Mouse (Mus musculus) intestine, embryonic 16.5 days (tissue): ENCODE data around the gene March10. TPM values are rescaled to one million over a fixed set of nuclear protein-coding genes. Genes with fewer than 3 reads are reported as not detected.
A peak's percentile ranks its signal among the peaks of the same experiment; 100 is the strongest.

Experiments
- ATAC-seq: fragments of 200-750 bp; cut with Nextera tagmentation; 2 replicates; pipeline ENCODE4 v1.8.0; 2017; ENCODE audit warnings: moderate TSS enrichment, moderate library complexity
- H3K27ac ChIP-seq: fragments of 300-500 bp; sonication (generic); 2 replicates; pipeline ENCODE4 v1.5.1; 2014; ENCODE audit warnings: mild to moderate bottlenecking, low read length
- H3K27me3 ChIP-seq: fragments of 300-500 bp; sonication (generic); replicated peaks from 2 replicates; pipeline ENCODE4 v1.6.1; 2014; ENCODE audit warnings: low read length, control low read depth, mixed read lengths; ENCODE audit not compliant: control insufficient read depth, insufficient read depth
- H3K36me3 ChIP-seq: fragments of 300-500 bp; sonication (generic); 2 replicates; pipeline ENCODE4 v1.6.1; 2014; ENCODE audit warnings: low read length, control low read depth; ENCODE audit not compliant: control insufficient read depth, insufficient read depth
- H3K4me1 ChIP-seq: fragments of 300-500 bp; sonication (generic); 2 replicates; pipeline ENCODE4 v1.6.1; 2014; ENCODE audit warnings: low read length, control low read depth, mixed read lengths; ENCODE audit not compliant: control insufficient read depth, insufficient read depth
- H3K4me2 ChIP-seq: fragments of 300-500 bp; sonication (generic); 2 replicates; pipeline ENCODE4 v1.6.1; 2014; ENCODE audit warnings: low read depth, low read length, control low read depth
- H3K4me3 ChIP-seq: fragments of 300-500 bp; sonication (generic); 2 replicates; pipeline ENCODE4 v1.5.1; 2014; ENCODE audit warnings: mild to moderate bottlenecking, low read length
- H3K9ac ChIP-seq: fragments of 300-500 bp; sonication (generic); 2 replicates; pipeline ENCODE4 v1.6.1; 2014; ENCODE audit warnings: low read depth, low read length
- H3K9me3 ChIP-seq: fragments of 300-500 bp; sonication (generic); 2 replicates; pipeline ENCODE4 v1.6.1; 2016; ENCODE audit warnings: low read length, control low read depth; ENCODE audit not compliant: control insufficient read depth
- WGBS: fragments of 180-500 bp; shearing (Covaris S2); extraction: QIAGEN DNeasy Blood & Tissue Kit; methylation state at CpG from one replicate; pipeline ENCODE4 v1.1.7; 2014; 5-methylcytosine and 5-hydroxymethylcytosine counted together
- polyA plus RNA-seq: library from polyadenylated mRNA; unstranded; fragments of >200 nt; fragmentation: Nextera tagmentation; extraction: Ambion mirVana; gene quantifications from 2 replicates; pipeline ENCODE4 v1.2.1, GENCODE M21; 2015

March10 gene
- polyA plus RNA-seq, 1 experiment from 2014 or later: 0.13 TPM

DNA sequence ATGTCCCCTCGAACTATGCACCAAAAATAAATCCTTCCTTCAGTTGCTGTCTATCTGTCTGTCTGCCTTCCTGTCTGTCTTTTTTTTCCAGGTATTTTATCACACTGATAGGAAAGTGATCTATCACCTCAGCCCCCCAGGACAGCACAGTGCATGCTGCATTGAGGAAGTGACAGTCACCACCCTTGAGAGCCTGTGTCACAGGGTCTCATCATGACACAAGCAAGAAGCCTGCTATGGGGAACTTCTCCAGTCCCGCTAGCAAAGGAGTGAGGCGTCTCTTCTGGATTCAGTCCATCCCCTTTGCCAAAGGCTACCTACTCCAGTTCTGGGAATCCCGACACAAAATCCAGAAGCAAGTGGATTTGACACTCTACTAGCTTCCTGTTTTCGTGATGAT lies 87.7 kb downstream of the March10 start:
- WGBS: 81% methylated on average over 5 of the region's 5 CpGs
- Histone ChIP-seq H3K9ac (no peak overlapping the region), H3K4me1 (peaks cover 11% of the 10 kb centered on the region), H3K4me2 (no peak overlapping the region), H3K4me3 (no peak overlapping the region), H3K27me3 (no peaks in the 10 kb centered on the region), H3K36me3 (no peaks in the 10 kb centered on the region), H3K27ac (no peak overlapping the region), H3K9me3 (no peaks in the 10 kb centered on the region)
- ATAC-seq: no peak

DNA sequence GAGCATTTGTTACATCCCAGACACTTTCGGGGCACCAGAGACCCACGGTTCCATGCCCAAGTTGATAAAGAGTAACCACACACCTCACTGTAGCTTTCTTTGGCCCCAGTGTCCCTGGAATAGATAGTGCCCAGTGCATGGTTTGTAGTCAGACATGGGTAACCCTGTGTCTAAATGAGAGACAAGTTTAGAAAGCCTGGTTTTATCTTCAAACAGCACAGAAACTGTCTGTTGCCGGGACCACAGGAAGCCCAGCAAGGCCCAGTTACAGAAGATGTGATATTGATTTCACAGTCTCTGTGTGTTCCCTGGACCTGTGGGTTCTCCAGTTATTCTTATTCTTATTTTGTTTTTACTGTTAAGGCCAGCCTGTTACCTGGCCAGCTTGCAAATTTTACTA lies 89.4 kb downstream of the March10 start:
- peaks cover 13% of the 10 kb centered on the region for H3K4me1 ChIP-seq
- H3K27ac ChIP-seq: no peak overlapping the region
- 82% methylated on average over 3 of the region's 3 CpGs for WGBS
- no peak for ATAC-seq
- H3K36me3 ChIP-seq: no peaks in the 10 kb centered on the region
- H3K4me2 ChIP-seq: no peak overlapping the region
- H3K9ac ChIP-seq: no peak overlapping the region
- H3K27me3 ChIP-seq: no peaks in the 10 kb centered on the region
- no peak overlapping the region for H3K4me3 ChIP-seq
- H3K9me3 ChIP-seq: no peaks in the 10 kb centered on the region

DNA sequence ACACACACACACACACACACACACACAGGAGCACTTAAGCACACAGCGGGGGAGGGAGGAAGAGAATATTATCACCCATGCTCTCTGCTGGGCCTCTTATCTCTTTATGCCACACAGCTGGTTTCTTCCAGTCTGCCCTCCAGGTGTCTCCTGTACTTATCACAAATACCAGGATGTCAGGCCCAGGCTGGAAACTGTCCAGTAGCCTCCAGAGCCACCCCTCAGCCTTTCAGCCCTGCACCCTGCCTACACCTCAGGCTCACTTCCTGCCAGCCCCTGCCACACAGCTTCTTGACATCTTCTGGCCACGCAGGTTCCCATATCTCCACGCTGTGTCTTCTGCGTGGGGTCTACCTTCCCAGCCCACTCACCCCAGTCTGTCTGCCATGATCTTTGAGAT lies 90.5 kb downstream of the March10 start:
- H3K4me3 ChIP-seq: no peak overlapping the region
- peak; percentile 75 for ATAC-seq
- no peak overlapping the region for H3K9ac ChIP-seq

DNA sequence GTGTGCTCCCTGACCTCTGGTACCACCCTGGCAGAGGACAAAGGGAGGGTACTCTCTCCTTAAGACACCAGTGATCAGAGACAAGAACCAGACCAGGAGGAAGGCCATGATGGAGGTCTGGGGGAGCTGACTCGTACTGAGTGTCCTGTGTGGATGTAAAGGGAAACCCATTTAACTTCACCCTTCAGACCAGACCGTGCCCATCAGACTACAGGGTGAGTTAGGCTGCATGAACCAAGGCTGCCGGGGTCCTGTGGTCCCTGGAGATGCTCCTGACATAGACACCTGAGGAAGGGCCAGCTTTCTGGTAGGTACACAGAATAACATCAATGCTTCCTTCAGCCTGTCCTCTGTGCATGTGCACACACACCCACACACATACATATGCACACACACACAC lies 90.9 kb downstream of the March10 start:
- Histone ChIP-seq H3K4me2 (no peak overlapping the region), H3K27me3 (no peaks in the 10 kb centered on the region), H3K36me3 (no peaks in the 10 kb centered on the region), H3K4me3 (no peak overlapping the region), H3K9ac (no peak overlapping the region), H3K27ac (no peak overlapping the region), H3K4me1 (peaks cover 13% of the 10 kb centered on the region), H3K9me3 (no peaks in the 10 kb centered on the region)
- ATAC-seq: no peak
- whole genome bisulfite sequencing: 79% methylated on average over 3 of the region's 3 CpGs

More for the DNA sequence above, 90.5 kb downstream of the March10 start:
- Histone ChIP-seq H3K4me2 (no peak overlapping the region), H3K9me3 (no peaks in the 10 kb centered on the region), H3K4me1 (peaks cover 13% of the 10 kb centered on the region), H3K36me3 (no peaks in the 10 kb centered on the region), H3K27me3 (no peaks in the 10 kb centered on the region), H3K27ac (no peak overlapping the region)
- 67% methylated on average over 4 of the region's 4 CpGs for WGBS

DNA sequence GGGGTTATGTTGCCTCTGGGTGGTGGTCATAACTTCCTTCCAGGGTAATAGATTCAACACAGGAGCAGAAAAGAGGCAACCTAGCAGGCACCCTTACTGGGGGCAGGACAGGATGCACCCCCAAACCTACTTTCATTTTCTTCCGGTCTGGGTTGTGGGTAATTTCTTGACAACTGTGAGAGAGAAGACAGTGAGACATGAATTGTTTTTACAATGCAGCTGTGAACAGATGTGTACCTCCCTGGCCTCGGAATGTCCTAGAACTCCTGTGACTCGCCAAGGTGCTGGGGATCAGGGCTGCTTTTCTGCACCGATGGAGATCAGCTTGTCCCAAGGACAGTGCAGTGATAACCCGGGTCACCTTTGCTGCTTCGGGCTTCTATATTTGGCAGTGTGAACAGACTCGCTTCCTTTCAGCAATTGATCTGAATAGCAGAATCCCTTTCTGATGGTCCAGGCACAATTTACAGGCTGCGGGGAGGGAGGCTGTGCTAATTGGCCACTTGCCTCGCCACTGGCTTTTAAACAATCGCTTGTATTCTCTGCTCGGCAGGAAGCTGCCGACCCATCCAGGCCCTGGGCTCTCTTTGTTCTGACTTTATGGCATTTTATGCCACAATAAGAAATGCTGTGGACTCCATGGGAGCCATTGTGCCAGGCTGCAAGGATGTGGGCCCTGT lies 92.0 kb downstream of the March10 start:
- Histone ChIP-seq H3K27ac (0 out of 2 replicates have a peak overlapping the region, but pooled peaks have one; percentile 2), H3K4me2 (peak overlapping the region; percentile 2; the same call in 1 of the 2 replicates), H3K27me3 (no peaks in the 10 kb centered on the region), H3K4me1 (peaks cover 13% of the 10 kb centered on the region), H3K9ac (no peak overlapping the region), H3K9me3 (no peaks in the 10 kb centered on the region), H3K36me3 (no peaks in the 10 kb centered on the region), H3K4me3 (no peak overlapping the region)
- WGBS: 26% methylated on average over 12 of the region's 12 CpGs
- no peak for ATAC-seq

DNA sequence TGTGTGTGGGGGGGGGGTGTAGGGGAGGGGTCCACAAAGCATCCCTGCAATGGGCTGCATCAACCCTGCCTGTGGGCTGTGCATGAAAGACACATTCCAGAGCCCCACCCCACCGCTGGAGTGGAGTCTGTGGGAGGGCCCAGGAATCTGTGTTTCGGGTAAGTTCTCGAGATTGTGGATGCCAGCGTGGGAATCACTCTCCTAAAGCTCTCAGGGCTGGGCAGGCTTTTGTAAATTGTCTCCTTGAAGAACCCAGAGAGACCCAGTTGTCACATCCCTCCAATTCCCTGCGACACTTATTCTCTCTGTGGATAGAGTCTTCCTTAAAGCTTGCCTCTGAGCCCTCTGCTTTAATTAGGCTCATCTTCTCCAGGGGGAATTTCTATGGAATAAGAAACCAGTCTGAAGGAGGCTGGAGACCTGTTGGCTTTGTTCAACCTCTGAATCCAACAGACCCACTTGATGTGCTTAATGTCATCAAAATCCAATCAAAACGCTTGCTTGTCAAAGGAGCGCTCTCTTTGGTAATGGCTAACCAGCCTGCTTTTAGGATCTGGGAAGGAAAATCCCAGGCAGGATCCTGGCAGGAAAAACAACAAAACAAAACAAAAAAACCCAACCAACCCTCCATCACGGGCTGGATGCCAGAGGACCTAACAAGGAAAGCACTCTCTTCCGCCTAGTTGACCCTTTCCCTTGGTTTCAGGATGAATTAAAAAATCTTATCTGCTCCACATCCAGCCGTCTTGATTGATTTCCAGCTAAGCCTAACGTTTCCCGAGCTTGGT lies 92.7 kb downstream of the March10 start:
- H3K4me3 ChIP-seq: peak overlapping the region; percentile 61; the same call in 1 of the 2 replicates
- peak overlapping the region; percentile 72; the same call in 1 of the 2 replicates for H3K9ac ChIP-seq
- H3K36me3 ChIP-seq: no peaks in the 10 kb centered on the region
- 44% methylated on average over 12 of the region's 12 CpGs for WGBS
- H3K27me3 ChIP-seq: no peaks in the 10 kb centered on the region
- H3K27ac ChIP-seq: no peak overlapping the region
- peaks cover 13% of the 10 kb centered on the region for H3K4me1 ChIP-seq
- H3K9me3 ChIP-seq: no peaks in the 10 kb centered on the region
- H3K4me2 ChIP-seq: peak overlapping the region; percentile 90
- no peak; the same call in 1 of the 2 replicates for ATAC-seq

DNA sequence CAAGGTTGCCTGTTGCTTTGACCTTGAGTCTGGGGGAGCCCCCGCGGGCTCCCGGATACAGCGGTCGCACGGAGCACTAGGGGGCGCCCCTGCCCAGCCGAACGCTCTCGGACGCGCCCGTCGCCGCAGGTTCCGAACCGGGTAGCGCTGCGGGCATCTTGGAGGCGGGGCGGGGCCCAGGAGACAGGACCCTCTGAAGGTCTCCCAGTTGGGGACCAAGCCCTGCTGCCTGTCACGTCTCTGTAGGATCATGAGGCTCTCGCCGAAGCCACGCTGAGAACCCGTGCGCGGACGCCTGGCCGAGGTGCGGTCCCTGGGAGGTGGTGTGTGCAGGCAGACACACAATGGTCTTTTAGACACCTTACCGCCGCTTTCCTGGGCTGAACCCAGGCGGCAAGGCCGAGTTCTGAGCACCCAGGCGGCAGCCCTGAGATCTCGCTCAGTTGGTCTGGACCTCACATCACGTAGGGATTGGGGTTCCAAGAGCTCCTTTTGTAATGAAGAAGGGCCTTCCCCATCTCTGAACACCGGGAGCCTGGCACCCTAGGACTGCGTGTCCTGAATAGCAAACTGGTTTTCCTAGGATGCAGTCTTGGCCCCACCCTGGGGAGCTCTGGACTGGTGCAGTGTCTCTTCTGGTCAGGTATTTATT lies 93.5 kb downstream of the March10 start:
- WGBS: 1% methylated on average over 37 of the region's 40 CpGs
- no peaks in the 10 kb centered on the region for H3K36me3 ChIP-seq

DNA sequence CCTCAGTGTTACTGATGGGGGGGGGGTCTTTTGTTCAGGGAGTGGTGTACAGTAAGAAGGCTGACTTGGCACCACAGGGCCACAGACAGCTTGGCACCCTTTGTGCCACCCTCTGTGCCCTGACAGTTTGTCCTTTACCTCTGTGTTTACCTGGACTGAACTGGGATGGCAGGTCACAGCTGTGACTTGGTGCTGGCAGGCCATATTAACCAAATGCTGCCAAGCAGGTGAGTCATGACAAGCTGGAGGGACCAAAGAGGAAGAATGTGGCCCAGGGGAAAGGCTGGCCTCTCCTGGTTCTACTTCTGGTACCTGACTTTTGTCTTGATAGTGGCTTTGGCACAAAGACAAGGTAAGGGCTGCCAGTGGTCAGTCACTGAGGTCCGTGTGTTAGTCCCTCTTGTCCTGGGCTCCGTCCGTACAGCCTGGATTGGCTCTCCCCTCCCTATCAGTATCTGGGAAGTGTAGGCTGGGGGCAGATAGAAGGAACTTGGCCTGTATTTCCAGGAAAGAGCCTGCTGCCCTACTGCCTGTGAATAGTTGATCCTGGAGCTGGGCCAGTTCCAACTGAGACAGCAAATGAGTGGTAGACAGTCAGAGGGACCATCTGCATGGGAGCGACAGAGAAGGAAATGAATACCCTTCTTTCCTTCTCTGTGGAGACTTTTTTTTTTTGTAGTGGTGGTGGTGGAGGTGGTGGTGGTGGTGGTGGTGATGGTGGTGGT lies 94.3 kb downstream of the March10 start:
- 87% methylated on average over 4 of the region's 4 CpGs for WGBS

More for the DNA sequence above, 93.5 kb downstream of the March10 start:
- Histone ChIP-seq H3K27ac (no peak overlapping the region), H3K27me3 (no peaks in the 10 kb centered on the region), H3K4me2 (peak overlapping the region; percentile 90), H3K9me3 (no peaks in the 10 kb centered on the region), H3K9ac (peak overlapping the region; percentile 72), H3K4me1 (peaks cover 13% of the 10 kb centered on the region), H3K4me3 (peak overlapping the region; percentile 61)
- peak; percentile 80 for ATAC-seq

DNA sequence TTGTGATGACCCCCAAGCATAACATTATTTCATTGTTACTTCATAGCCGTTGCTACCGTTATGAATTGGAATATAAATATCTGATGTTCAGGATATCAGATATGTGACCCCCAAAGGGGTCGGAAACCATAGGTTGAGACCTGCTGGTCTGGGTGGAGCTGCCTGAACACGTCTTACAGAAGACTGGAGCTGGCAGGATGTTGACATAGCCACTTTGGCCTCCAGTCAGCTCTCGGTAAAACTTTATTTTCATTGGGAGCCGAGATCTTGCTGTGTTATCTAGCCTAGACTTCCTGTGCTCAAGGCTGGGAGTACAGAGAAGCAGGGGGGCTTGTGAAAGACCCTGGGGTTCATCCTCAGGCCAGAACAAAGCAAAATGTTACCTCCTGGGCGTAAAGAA lies 100.2 kb downstream of the March10 start:
- WGBS: 53% methylated on average over 7 of the region's 7 CpGs
- no peaks in the 10 kb centered on the region for H3K27me3 ChIP-seq
- ATAC-seq: no peak
- no peak overlapping the region for H3K4me3 ChIP-seq
- no peak overlapping the region for H3K27ac ChIP-seq
- H3K9me3 ChIP-seq: no peaks in the 10 kb centered on the region
- peaks cover 28% of the 10 kb centered on the region for H3K4me1 ChIP-seq
- no peak overlapping the region for H3K4me2 ChIP-seq
- no peak overlapping the region for H3K9ac ChIP-seq
- H3K36me3 ChIP-seq: no peaks in the 10 kb centered on the region

More for the DNA sequence above, 94.3 kb downstream of the March10 start:
- H3K9ac ChIP-seq: no peak overlapping the region
- no peak overlapping the region for H3K4me2 ChIP-seq
- peaks cover 13% of the 10 kb centered on the region for H3K4me1 ChIP-seq
- H3K27me3 ChIP-seq: no peaks in the 10 kb centered on the region
- no peaks in the 10 kb centered on the region for H3K36me3 ChIP-seq
- no peak overlapping the region for H3K4me3 ChIP-seq
- ATAC-seq: no peak
- H3K27ac ChIP-seq: no peak overlapping the region
- no peaks in the 10 kb centered on the region for H3K9me3 ChIP-seq
